Mouse (Mus musculus) G1E (cell line): ENCODE data around the gene Pear1.

Experiments
- CTCF ChIP-seq: IDR thresholded peaks from 2 replicates; pipeline ENCODE4 v1.5.1; 2012; ENCODE audit warnings: low read depth, low read length, inconsistent platforms, mixed read lengths
- TAL1 ChIP-seq: conservative IDR thresholded peaks from 2 replicates; pipeline ENCODE4 v1.6.1; 2012; ENCODE audit warnings: low read depth, low read length, inconsistent platforms, mixed read lengths

- no peak for TF ChIP-seq CTCF
- no peak for TF ChIP-seq TAL1
Observed at GRCm38 (mm10) chr3:87765631-87766283, 58.3 kb downstream of the Pear1 start.
